ENCODE assay signal across 1 mouse cellular context in the genomic region with DNA sequence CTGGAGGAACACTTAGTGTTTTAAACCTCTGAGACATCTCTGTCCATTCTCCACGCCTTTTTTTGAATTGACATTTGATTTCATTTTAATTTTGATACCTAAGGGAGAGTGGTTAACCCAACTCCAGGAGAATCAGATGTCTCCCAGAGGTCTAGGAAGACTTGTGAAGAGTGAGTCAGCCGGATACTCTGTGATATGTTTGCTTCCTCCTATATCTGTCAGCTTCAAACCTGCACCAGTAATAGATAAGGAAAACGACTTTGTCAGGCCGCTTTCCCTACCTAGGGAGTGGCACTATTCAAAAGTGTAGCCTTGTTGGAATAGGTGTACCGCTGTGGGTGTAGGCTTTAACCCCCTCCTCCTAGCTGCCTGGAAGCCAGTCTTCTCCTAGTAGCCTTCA.
TF ChIP-seq lines count a peak whose summit lies in the region.

No protein-coding gene starts in this region.

TF ChIP-seq in MEL, 35 proteins besides CTCF, POLR2A, EP300 and RAD21:
- TF ChIP-seq TCF12 (IDR thresholded peaks at IDR 0.05; ENCODE audit: low read depth, low read length) (peak; percentile 63; the same call in 1 of the 2 replicates), MYB (IDR thresholded peaks at IDR 0.05; ENCODE audit: low read depth, low read length) (peak; percentile 52; the same call in 1 of the 2 replicates), POLR2AphosphoS2 (IDR thresholded peaks at IDR 0.05; ENCODE audit: low read length) (no peak), GABPA (IDR thresholded peaks at IDR 0.05; ENCODE audit: low read depth, low read length) (no peak), ETS1 (IDR thresholded peaks at IDR 0.05; ENCODE audit: low read depth, low read length) (peak; percentile 41; the same call in 1 of the 2 replicates), GATA1 (IDR thresholded peaks at IDR 0.05; ENCODE audit: low read depth, low read length) (peak; percentile 86), NRF1 (IDR thresholded peaks at IDR 0.05; ENCODE audit: insufficient read depth, low read depth, low read length, poor library complexity, severe bottlenecking) (no peak), RCOR1 (IDR thresholded peaks at IDR 0.05; ENCODE audit: low read depth, low read length) (0 out of 2 replicates have a peak, but pooled peaks have one; percentile 28), UBTF (IDR thresholded peaks at IDR 0.05; ENCODE audit: borderline replicate concordance, insufficient read depth, low read depth, low read length) (no peak), CHD1 (IDR thresholded peaks at IDR 0.05; ENCODE audit: low read depth, low read length) (no peak)
TF ChIP-seq in MEL: peak in this region for 5.
